Mouse (Mus musculus) left cerebral cortex, adult 8-10 months (tissue): ENCODE measurements around the gene Higd2a. TPM values are rescaled to one million over a fixed set of nuclear protein-coding genes. Genes with fewer than 3 reads are reported as not detected.
A peak's percentile ranks its signal among the peaks of the same experiment; 100 is the strongest.

Experiments
- DNase-seq, 2 experiments: peaks; one replicate each; pipeline ENCODE4 v3.0.0; 2022; ENCODE audit warnings: low spot score in 2 of 2
- microRNA-seq, 2 experiments: library from miRNA; unstranded; fragments of <30 nt; microRNA quantifications; one replicate each; pipeline ENCODE4 v1.2.0; 2022
- total RNA-seq, 4 experiments: library from RNA; stranded (reverse); gene quantifications; 2 replicates each; pipeline ENCODE4 v1.2.4; 2022

Higd2a gene
- total RNA-seq, 4 experiments from 2014 or later: 134 to 142 (median 140) TPM

- no peak for DNase-seq
Observed at GRCm38 (mm10) chr13:54616998-54617397, 27.0 kb downstream of the Higd2a start.

DNA sequence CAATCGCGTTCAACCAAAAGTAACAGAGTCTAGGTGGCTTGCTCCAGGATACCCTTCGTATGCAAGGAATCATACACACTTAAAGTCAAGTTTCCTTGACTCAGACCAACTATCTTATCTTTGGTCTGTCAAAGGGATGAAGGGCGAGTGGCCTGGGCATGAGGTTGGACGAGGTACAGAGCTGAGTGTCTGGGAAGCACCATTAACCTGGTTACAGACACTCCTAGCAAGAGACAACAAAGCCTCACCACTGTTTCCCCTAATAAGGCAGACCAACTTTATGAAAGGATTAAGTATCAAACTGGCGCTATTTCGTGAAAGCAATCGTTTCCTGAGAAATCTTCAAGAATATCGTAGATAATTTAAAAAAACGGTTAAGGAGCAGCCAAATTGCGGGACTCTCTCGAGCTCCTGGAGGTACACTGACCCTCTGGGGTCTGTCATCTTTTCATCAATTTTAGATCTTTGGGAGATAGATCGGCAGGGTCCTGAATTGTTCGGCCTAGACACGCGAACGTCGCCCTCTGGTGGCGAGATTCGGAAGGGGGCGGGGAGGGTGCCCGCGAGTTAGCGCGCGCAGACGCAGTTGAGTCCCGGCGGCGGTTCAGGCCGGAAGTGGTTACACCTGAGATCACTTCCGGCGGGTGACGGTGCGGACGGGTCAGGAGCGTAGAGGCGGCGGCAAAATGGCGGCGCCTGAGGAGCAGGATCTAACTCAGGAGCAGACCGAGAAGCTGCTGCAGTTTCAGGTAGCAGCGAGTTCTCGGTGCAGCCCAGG is 31.3 kb downstream of the Higd2a start, which contains the start of gene Faf2:
Gene Faf2 (plus strand): TSS at position 630 of the 778 bp plus-strand sequence.
- peak; percentile 95 to 100 for DNase-seq

DNA sequence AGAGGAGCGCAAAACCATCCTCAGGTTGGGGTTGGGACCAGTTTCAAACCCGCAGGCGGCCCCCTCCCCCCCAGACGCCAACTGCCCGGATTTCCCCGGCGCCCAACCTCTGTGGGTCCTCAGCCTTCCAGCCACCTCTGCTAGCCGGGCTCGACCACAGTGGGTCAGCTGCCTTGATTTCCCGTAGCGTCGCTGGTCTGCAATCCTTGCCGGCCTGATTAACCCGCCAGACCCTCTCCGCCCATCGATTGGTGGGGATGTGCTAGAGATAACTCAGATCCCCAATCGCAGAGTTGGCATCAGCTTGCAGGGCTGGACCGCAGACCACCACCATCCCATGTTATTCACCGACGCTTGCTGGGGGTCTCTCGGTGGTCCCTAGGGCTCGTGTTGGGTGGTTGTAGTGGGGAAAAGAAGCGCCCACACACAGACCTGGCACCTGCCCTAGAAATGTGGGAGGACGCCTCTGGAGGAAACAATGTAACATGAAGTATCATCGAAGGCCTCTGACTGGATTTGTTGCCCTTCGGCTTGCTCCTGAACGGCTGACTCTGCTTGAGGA is 32.0 kb downstream of the Higd2a start:
- no peak for DNase-seq

GRCm38 (mm10) chr13:54629128-54629527 is 39.1 kb downstream of the Higd2a start:
- DNase-seq: no peak

DNA sequence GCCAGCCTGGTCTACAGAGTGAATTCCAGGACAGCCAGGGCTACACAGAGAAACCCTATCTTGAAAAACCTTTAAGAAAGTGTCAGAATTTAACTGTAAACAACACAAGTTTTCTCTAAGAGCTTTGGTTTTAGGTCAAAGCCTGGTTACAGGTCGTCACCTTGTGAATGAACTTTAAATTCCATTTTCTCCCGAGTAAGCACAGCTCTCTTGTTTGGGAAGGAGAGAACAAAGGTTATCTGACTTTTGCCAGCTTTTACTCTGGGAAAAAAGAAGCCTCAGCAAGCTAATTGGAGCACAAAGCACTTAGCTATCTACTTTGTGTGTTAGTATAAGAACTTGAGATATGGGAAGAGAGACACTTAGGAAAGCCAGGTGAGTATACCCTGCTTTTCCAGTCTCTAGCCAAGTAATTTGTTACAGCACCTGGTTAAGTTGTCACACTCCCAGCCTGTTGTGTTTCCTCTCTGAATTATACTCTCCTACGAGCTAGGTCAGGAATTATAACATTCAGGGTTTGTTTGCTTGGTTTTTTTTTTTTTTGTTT is 42.8 kb downstream of the Higd2a start:
- no peak for DNase-seq

GRCm38 (mm10) chr13:54635011-54635410 is 45.0 kb downstream of the Higd2a start:
- DNase-seq: no peak

Small RNA genes within 50 kb of the gene (microRNA-seq; reads per million reads assigned to microRNA genes)
- gene Gm24195: 0 reads per million in 2 experiments

Other genes starting within 250 kb of the Higd2a start
- 100 to 1,000 TPM; 781 to 858 (median 827) TPM for gene Cplx2, start 218.9 kb upstream of the Higd2a start, total RNA-seq
- gene Thoc3, start 121.4 kb upstream of the Higd2a start, total RNA-seq: 10 to 100 TPM; 31.2 to 37.2 (median 35.5) TPM
- 10 to 100 TPM; 15.2 to 17.8 (median 17.1) TPM for gene Simc1, start 86.4 kb upstream of the Higd2a start, total RNA-seq
- gene 4833439L19Rik, start 24.8 kb upstream of the Higd2a start, total RNA-seq: 100 to 1,000 TPM; 122 to 141 (median 126) TPM
- 10 to 100 TPM; 21.7 to 37.2 (median 27.8) TPM for gene Arl10, start 15.2 kb upstream of the Higd2a start, total RNA-seq
- 10 to 100 TPM; 17.2 to 23.0 (median 20.3) TPM for gene Nop16, start 117 bp upstream of the Higd2a start, total RNA-seq
- 100 to 1,000 TPM; 271 to 315 (median 292) TPM for gene Cltb, start 21.1 kb downstream of the Higd2a start, total RNA-seq
- 10 to 100 TPM; 47.2 to 60.3 (median 55.7) TPM for gene Faf2, start 31.6 kb downstream of the Higd2a start, total RNA-seq
- 100 to 1,000 TPM; 141 to 159 (median 144) TPM for gene Rnf44, start 103.7 kb downstream of the Higd2a start, total RNA-seq
- gene Cdhr2, start 111.3 kb downstream of the Higd2a start, total RNA-seq: under 1 TPM; 0.13 to 0.35 (median 0.25) TPM
- 100 to 1,000 TPM in 3 of 4 experiments, 10 to 100 TPM in 1; 99.2 to 121 (median 105) TPM for gene Gprin1, start 159.7 kb downstream of the Higd2a start, total RNA-seq
- 100 to 1,000 TPM; 780 to 919 (median 785) TPM for gene Sncb, start 176.4 kb downstream of the Higd2a start, total RNA-seq
- not detected for gene Eif4e1b, start 193.8 kb downstream of the Higd2a start, total RNA-seq
- 10 to 100 TPM; 74.5 to 85.8 (median 79.0) TPM for gene Tspan17, start 199.2 kb downstream of the Higd2a start, total RNA-seq